Mouse (Mus musculus) liver, embryonic 11.5 days (tissue): Measurements from ENCODE around the gene Ppp1r35. TPM values are rescaled to one million over a fixed set of nuclear protein-coding genes. Genes with fewer than 3 reads are reported as not detected.

Experiments
- ATAC-seq: fragments of 200-750 bp; cut with Nextera tagmentation; replicated peaks from 2 replicates; pipeline ENCODE4 v1.8.0; 2017; ENCODE audit warnings: moderate number of reproducible peaks, mild to moderate bottlenecking, moderate TSS enrichment, moderate library complexity; ENCODE audit not compliant: low FRiP score
- DNase-seq: peaks from one replicate; pipeline ENCODE4 v3.0.0-alpha.2; 2017; ENCODE audit warnings: low spot score
- H3K27ac ChIP-seq: fragments of 300-500 bp; sonication (generic); 2 replicates; pipeline ENCODE4 v1.5.1; 2014; ENCODE audit warnings: mild to moderate bottlenecking, low read depth, low read length, control low read depth
- H3K27me3 ChIP-seq: fragments of 300-500 bp; sonication (generic); replicated peaks from 2 replicates; pipeline ENCODE4 v1.6.1; 2014; ENCODE audit warnings: low read length, mixed read lengths; ENCODE audit not compliant: control insufficient read depth, insufficient read depth
- H3K36me3 ChIP-seq: fragments of 300-500 bp; sonication (generic); 2 replicates; pipeline ENCODE4 v1.6.1; 2014; ENCODE audit warnings: mild to moderate bottlenecking, low read length, moderate library complexity, mixed read lengths; ENCODE audit not compliant: control insufficient read depth, insufficient read depth
- H3K4me1 ChIP-seq: fragments of 300-500 bp; sonication (generic); replicated peaks from 2 replicates; pipeline ENCODE4 v1.6.1; 2014; ENCODE audit warnings: low read length, mixed read lengths; ENCODE audit not compliant: control insufficient read depth, insufficient read depth
- H3K4me2 ChIP-seq: fragments of 300-500 bp; sonication (generic); 2 replicates; pipeline ENCODE4 v1.6.1; 2014; ENCODE audit warnings: mild to moderate bottlenecking, control low read depth, moderate library complexity
- H3K4me3 ChIP-seq: fragments of 300-500 bp; sonication (generic); 2 replicates; pipeline ENCODE4 v1.5.1; 2014; ENCODE audit warnings: low read depth, low read length, control low read depth
- H3K9ac ChIP-seq: fragments of 300-500 bp; sonication (generic); 2 replicates; pipeline ENCODE4 v1.6.1; 2014; ENCODE audit warnings: low read depth, low read length, control low read depth
- H3K9me3 ChIP-seq: fragments of 300-500 bp; sonication (generic); 2 replicates; pipeline ENCODE4 v1.6.1; 2016; ENCODE audit warnings: low read length, inconsistent platforms, mixed read lengths; ENCODE audit not compliant: control insufficient read depth
- WGBS: fragments of 180-500 bp; shearing (Covaris S2); extraction: QIAGEN DNeasy Blood & Tissue Kit; methylation state at CpG from one replicate; pipeline ENCODE4 v1.1.7; 2014; 5-methylcytosine and 5-hydroxymethylcytosine counted together
- polyA plus RNA-seq: library from polyadenylated mRNA; unstranded; fragments of >200 nt; fragmentation: Nextera tagmentation; extraction: Ambion mirVana; gene quantifications from 2 replicates; pipeline ENCODE4 v1.2.1, GENCODE M21; 2014

Ppp1r35 gene
- polyA plus RNA-seq, 1 experiment from 2014 or later, result 55.0 TPM

GRCm38 (mm10) chr5:137757887-137758286 lies 20.8 kb upstream of the Ppp1r35 start:
- no peak for ATAC-seq
- H3K4me1 ChIP-seq, result no peaks in the 10 kb centered on the region; the same call in 1 of the 2 replicates
- H3K27ac ChIP-seq, result no peak overlapping the region

DNA sequence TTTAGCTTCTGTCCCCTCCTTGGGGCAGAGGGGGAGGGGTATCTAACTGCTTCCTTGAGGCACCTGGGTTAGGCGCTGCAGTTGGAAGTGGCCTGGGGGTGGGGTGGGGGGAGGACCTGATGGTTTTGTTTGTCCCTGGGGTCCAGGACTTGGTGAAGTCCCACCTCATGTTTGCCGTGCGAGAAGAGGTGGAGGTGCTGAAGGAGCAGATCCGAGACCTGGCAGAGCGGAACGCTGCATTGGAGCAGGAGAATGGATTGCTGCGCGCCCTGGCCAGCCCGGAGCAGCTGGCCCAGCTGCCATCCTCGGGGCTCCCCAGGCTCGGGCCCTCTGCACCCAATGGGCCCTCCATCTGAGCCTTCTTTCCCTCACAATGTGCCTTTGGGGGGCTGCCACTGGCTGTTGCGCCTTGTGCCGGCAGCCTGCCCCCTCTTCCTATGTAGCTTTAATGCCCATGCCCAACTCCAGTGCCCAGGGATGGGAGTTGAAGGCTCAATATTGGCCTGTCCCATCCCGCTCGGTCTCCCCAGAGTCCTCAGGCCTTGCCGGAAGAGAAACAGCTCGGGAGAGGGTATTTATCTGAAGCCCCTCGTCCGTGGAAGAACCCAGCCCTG lies 19.6 kb upstream of the Ppp1r35 start:
- Histone ChIP-seq H3K4me2 (no peak overlapping the region), H3K27ac (no peak overlapping the region), H3K9ac (no peak overlapping the region), H3K36me3 (peaks cover 15% of the 10 kb centered on the region), H3K4me3 (no peak overlapping the region), H3K9me3 (no peaks in the 10 kb centered on the region), H3K27me3 (no peaks in the 10 kb centered on the region), H3K4me1 (no peaks in the 10 kb centered on the region; the same call in 1 of the 2 replicates)
- DNase-seq (no peak), ATAC-seq (no peak)
- WGBS, result 90% methylated on average over 19 of the region's 19 CpGs

More at GRCm38 (mm10) chr5:137757887-137758286, 20.8 kb upstream of the Ppp1r35 start:
- H3K9ac ChIP-seq, result no peak overlapping the region
- peaks cover 23% of the 10 kb centered on the region for H3K36me3 ChIP-seq
- no peaks in the 10 kb centered on the region for H3K9me3 ChIP-seq
- WGBS, result 84% methylated on average over 6 of the region's 6 CpGs
- H3K4me3 ChIP-seq, result no peak overlapping the region
- DNase-seq, result no peak
- H3K4me2 ChIP-seq, result no peak overlapping the region
- H3K27me3 ChIP-seq, result no peaks in the 10 kb centered on the region

DNA sequence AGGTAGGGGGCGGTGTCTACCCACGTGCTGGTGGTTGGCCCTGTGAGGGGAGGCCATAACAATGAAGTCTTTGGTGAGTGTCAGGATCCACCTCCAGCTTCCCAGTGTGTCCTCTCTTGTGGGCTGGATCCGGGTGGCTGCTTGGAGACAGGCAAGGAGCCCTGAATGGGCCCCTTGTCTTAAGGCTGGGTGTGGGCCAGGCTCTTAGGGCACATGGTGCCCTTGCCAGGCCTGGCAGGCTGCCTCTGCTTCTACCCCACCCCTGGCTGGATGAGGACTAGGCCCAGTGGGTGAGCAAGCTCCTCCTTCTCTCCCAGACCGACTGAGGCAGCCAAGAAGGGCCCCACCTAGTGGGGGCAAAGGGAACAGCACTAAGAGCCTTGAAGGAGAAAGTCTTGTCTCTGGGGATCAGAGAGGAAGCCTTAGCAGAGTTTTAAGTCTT lies 18.7 kb upstream of the Ppp1r35 start:
- DNase-seq, result peak; percentile 74
- WGBS, result 43% methylated on average over 4 of the region's 4 CpGs
- H3K27ac ChIP-seq, result no peak overlapping the region
- H3K27me3 ChIP-seq, result no peaks in the 10 kb centered on the region
- peaks cover 13% of the 10 kb centered on the region for H3K36me3 ChIP-seq
- ATAC-seq, result peak; percentile 71
- no peak overlapping the region for H3K4me3 ChIP-seq
- H3K4me2 ChIP-seq, result no peak overlapping the region
- H3K4me1 ChIP-seq, result no peaks in the 10 kb centered on the region; the same call in 1 of the 2 replicates
- no peak overlapping the region for H3K9ac ChIP-seq
- no peaks in the 10 kb centered on the region for H3K9me3 ChIP-seq

DNA sequence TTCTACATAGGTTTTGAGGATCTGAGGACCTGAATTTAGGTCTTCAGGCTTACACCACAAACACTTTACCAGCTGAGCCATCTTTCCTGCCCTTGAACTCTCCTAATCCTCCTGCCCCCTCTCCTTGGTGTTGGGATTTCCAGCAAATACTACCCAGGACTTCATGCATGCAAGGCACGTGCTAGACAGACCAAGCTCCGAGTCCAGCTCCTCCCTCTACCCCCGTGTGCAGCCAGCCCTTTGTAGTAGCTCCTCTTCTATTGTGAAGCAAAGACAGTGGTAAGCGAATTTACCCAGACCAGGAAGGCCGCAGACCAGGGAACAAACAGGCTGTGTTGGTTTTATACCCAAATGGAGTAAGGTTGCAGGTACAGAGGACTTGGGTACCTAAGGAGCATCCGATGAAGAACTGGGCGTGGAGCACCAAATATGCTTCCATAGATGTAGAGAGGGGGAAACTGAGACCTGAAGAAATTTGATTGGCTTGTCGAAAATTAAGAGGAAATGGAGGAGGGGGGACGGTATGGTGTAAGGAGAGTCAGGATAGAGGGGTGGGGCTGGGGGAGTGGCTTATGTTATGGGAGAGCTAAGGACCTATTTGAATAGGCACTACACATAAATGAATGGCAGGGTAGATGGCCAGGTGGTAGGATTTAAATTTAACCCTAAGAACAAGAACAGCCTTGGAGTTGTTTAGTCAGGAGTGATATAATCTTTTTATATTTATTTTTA lies 13.9 kb upstream of the Ppp1r35 start:
- Histone ChIP-seq H3K27me3 (no peaks in the 10 kb centered on the region), H3K4me2 (no peak overlapping the region), H3K36me3 (no peaks in the 10 kb centered on the region), H3K4me3 (no peak overlapping the region), H3K9me3 (no peaks in the 10 kb centered on the region), H3K27ac (no peak overlapping the region), H3K4me1 (no peaks in the 10 kb centered on the region), H3K9ac (no peak overlapping the region)
- ATAC-seq, result no peak
- 65% methylated on average over 9 of the region's 9 CpGs for WGBS
- DNase-seq, result no peak

DNA sequence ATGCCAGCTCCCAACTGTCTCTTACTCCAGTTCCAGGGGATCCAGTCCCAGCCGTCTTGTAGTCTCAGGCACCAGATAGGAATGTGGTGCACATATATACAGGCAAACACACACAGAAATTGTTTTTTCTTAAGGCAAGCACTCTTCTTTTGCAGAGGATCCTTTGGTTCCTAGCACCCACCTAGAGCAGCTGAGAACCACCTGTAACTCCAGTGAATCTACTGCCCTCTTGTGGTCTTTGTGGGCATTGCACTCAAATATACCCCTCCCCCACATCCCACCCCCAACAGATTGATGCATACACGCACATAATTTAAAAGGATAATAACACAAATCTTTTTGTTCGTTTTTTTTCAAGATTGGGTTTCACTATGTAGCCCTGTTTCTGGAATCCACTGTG lies 12.4 kb upstream of the Ppp1r35 start:
- H3K4me1 ChIP-seq, result no peaks in the 10 kb centered on the region
- no peaks in the 10 kb centered on the region for H3K27me3 ChIP-seq
- H3K4me3 ChIP-seq, result no peak overlapping the region
- H3K36me3 ChIP-seq, result no peaks in the 10 kb centered on the region
- H3K9ac ChIP-seq, result no peak overlapping the region
- 56% methylated on average over 3 of the region's 3 CpGs for WGBS
- no peak overlapping the region for H3K4me2 ChIP-seq
- no peak for ATAC-seq
- no peak overlapping the region for H3K27ac ChIP-seq
- no peaks in the 10 kb centered on the region for H3K9me3 ChIP-seq
- DNase-seq, result no peak

DNA sequence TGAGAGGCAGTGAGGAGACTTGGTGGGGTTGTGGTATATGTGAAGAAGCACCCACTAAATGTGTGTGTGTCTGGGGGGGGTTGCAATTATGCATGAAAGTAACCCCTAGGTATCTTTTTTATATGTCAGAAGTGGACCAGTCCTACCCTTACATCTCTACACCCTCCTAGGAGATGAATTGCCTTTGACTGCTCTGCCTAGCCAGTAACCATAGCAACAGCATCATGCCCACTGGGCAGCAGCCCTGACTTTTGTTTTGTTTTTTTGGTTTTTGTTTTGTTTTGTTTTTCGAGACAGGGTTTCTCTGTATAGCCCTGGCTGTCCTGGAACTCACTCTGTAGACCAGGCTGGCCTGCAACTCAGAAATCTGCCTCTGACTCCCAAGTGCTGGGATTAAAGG lies 10.2 kb upstream of the Ppp1r35 start:
- H3K9me3 ChIP-seq, result no peaks in the 10 kb centered on the region
- peaks cover 7% of the 10 kb centered on the region; the same call in 1 of the 2 replicates for H3K4me1 ChIP-seq

DNA sequence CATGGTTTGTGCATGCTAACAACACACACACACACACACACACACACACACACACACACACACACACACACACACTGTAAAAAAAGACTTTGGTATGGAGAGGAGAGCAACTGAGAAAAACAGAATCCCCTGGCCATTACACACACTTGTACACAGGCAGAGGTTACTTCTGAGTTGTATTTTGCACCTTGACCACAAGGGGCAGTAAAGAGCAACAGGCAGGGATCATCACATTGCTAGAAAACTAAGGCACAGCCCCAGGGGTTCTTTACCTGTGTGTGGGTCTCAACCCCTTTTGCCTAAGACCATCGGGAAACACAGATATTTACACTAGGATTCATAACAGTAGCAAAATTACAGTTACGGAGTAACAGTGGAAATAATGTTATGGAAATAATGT lies 7.9 kb upstream of the Ppp1r35 start:
- Histone ChIP-seq H3K9ac (no peak overlapping the region), H3K27me3 (no peaks in the 10 kb centered on the region), H3K4me2 (no peak overlapping the region), H3K27ac (no peak overlapping the region), H3K9me3 (no peaks in the 10 kb centered on the region), H3K4me3 (no peak overlapping the region), H3K36me3 (no peaks in the 10 kb centered on the region), H3K4me1 (peaks cover 7% of the 10 kb centered on the region)
- 34% methylated on average over 2 of the region's 2 CpGs for WGBS
- ATAC-seq, result peak; percentile 52; the same call in 1 of the 2 replicates
- DNase-seq, result no peak

More for the DNA sequence above, 10.2 kb upstream of the Ppp1r35 start:
- H3K27me3 ChIP-seq, result no peaks in the 10 kb centered on the region
- no peak for DNase-seq
- no peak for ATAC-seq
- H3K4me2 ChIP-seq, result no peak overlapping the region
- no peak overlapping the region for H3K4me3 ChIP-seq
- H3K9ac ChIP-seq, result no peak overlapping the region
- H3K36me3 ChIP-seq, result no peaks in the 10 kb centered on the region
- WGBS, result 66% methylated on average over 1 of the region's 1 CpGs
- no peak overlapping the region for H3K27ac ChIP-seq

DNA sequence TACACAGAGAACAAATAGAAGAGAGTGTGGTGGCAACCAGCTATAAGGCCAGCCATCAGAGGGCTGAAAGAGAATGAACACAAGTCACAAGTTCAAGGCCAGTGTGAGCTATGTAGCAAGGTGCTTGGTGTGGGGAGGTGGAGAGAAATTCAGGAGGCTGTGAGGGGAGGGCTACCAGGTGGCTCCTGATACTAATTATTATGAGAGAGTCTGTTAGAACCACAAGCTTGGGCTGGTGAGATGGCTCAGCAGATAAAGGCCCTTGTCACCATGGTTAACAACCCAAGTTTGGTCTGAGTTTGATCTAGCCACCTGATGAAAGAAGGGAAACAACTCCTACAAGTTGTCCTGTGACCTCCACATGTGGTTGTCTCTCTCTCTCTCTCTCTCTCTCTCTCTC lies 5.9 kb upstream of the Ppp1r35 start:
- peak; percentile 30; the same call in 1 of the 2 replicates for ATAC-seq

More for the DNA sequence above, 5.9 kb upstream of the Ppp1r35 start:
- Histone ChIP-seq H3K36me3 (no peaks in the 10 kb centered on the region), H3K4me2 (no peak overlapping the region), H3K27ac (no peak overlapping the region), H3K4me1 (peaks cover 16% of the 10 kb centered on the region), H3K9me3 (no peaks in the 10 kb centered on the region), H3K27me3 (no peaks in the 10 kb centered on the region), H3K9ac (no peak overlapping the region), H3K4me3 (no peak overlapping the region)
- no peak for DNase-seq
